Mouse (Mus musculus): ENCODE measurements around the gene Ccng1. TPM values are rescaled to one million over a fixed set of nuclear protein-coding genes. Genes with fewer than 3 reads are reported as not detected.

The Ccng1 gene
- polyA plus RNA-seq (2017; shearing (Covaris generic)): 199 TPM

GRCm38 (mm10) chr11:40755109-40755627 lies at the start of gene Ccng1:
Ccng1 (minus strand) TSS chr11:40755311.

DNA sequence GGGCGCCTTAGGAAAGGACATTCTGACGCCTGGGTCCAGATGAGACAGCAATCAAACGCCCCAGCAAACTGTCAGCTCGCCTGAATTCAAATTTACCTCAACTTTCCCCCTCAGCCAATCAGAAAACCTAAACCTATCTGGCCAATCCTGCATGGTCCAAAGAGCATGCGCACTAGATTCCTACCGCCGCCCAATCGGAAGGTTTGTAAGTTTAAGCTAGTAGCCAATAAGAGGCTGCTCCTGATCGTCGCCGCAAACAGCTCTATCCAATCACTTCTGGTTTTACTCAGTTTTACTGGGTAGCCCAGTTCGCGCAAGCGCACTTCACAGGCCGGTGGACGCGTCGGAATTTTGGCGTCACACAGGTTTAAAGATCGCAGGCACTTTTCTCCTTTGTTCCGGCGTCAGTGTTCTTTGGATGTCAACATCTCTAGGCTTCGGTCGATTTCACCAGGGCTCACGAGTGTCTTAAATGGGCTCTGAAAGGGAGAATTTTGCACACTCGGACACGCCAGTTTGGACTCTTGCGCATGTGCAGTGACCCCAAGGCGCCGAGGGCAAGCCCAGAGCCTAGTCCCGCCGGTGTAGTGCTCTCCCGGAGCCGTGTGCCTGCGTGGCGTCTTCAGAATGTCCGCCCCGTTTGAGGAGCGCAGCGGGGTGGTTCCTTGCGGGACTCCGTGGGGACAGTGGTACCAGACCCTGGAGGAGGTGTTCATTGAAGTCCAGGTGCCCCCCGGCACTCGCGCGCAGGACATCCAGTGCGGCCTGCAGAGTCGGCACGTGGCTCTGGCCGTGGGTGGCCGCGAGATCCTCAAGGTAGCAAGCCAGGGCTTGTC lies 21.6 kb downstream of the Ccng1 start, which contains the start of the genes Hmmr and Nudcd2:
Gene Hmmr (minus strand): TSS at position 84 of the 836 bp plus-strand sequence.
Gene Nudcd2 (plus strand): TSS at position 329 of the 836 bp plus-strand sequence.

Other genes starting within 250 kb of the Ccng1 start
- gene Mat2b, start 60.1 kb downstream of the Ccng1 start, polyA plus RNA-seq (2017; shearing (Covaris generic)): 272 TPM
- gene Hmmr, start 21.9 kb downstream of the Ccng1 start, polyA plus RNA-seq (2017; shearing (Covaris generic)): 3.7 TPM
- 69.0 TPM for gene Nudcd2, start 21.6 kb downstream of the Ccng1 start, polyA plus RNA-seq (2017; shearing (Covaris generic))

Data from activated CD4-positive, CD25-positive, alpha-beta regulatory T cell, adult 9 weeks (primary cell).